Mouse (Mus musculus): ENCODE measurements around the gene Klk1b4. TPM values are rescaled to one million over a fixed set of nuclear protein-coding genes. Genes with fewer than 3 reads are reported as not detected.
"Not testable (repeated sequence)": the region's sequence is repeated elsewhere in the genome, so short reads cannot be mapped to it uniquely, and the experiment has no call there.

Gene Klk1b4
- not detected in 2 replicates for polyA plus RNA-seq (2015; fragmentation: Nextera tagmentation; extraction: Ambion mirVana)

GRCm38 (mm10) chr7:44207135-44207534 is at the start of gene Klk1b4:
TSS of gene Klk1b4 (plus strand) at chr7:44207435.
- H3K9ac ChIP-seq; H3K4me2 ChIP-seq; H3K36me3 ChIP-seq; H3K27me3 ChIP-seq; H3K27ac ChIP-seq (replicated peaks); H3K9me3 ChIP-seq; H3K4me3 ChIP-seq; ATAC-seq (ENCODE audit: low read depth); H3K4me1 ChIP-seq (replicated peaks): not testable (repeated sequence)
- 49% methylated on average over 3 of the region's 3 CpGs for WGBS

GRCm38 (mm10) chr7:44179299-44180045 is 27.8 kb upstream of the Klk1b4 start:
- H3K27ac ChIP-seq (replicated peaks): no peak overlapping the region
- no peaks in the 10 kb centered on the region for H3K4me1 ChIP-seq (replicated peaks)
- no peak overlapping the region for H3K4me3 ChIP-seq
- ATAC-seq (ENCODE audit: low read depth): no peak
- H3K27me3 ChIP-seq: no peaks in the 10 kb centered on the region
- H3K36me3 ChIP-seq: no peaks in the 10 kb centered on the region
- no peak overlapping the region for H3K9ac ChIP-seq
- WGBS: 55% methylated on average over 9 of the region's 9 CpGs
- no peak overlapping the region for H3K4me2 ChIP-seq
- no peaks in the 10 kb centered on the region for H3K9me3 ChIP-seq

- not testable (repeated sequence) for H3K27ac ChIP-seq (replicated peaks); ATAC-seq (ENCODE audit: low read depth); H3K9ac ChIP-seq; H3K27me3 ChIP-seq; H3K4me1 ChIP-seq (replicated peaks); H3K9me3 ChIP-seq; H3K36me3 ChIP-seq; H3K4me3 ChIP-seq; H3K4me2 ChIP-seq
- 65% methylated on average over 8 of the region's 8 CpGs for WGBS
Measured at GRCm38 (mm10) chr7:44186516-44186915, 20.7 kb upstream of the Klk1b4 start.

GRCm38 (mm10) chr7:44187936-44188335 is 19.3 kb upstream of the Klk1b4 start, which contains the start of gene Klk1b24:
TSS of gene Klk1b24 (plus strand) at chr7:44188236.
- H3K9me3 ChIP-seq; H3K4me1 ChIP-seq (replicated peaks); ATAC-seq (ENCODE audit: low read depth); H3K4me2 ChIP-seq; H3K36me3 ChIP-seq; H3K27ac ChIP-seq (replicated peaks); H3K27me3 ChIP-seq; H3K4me3 ChIP-seq; H3K9ac ChIP-seq: not testable (repeated sequence)

- H3K4me1 ChIP-seq (replicated peaks); H3K9me3 ChIP-seq; H3K36me3 ChIP-seq; H3K27me3 ChIP-seq; H3K9ac ChIP-seq; H3K27ac ChIP-seq (replicated peaks); ATAC-seq (ENCODE audit: low read depth); H3K4me2 ChIP-seq; H3K4me3 ChIP-seq: not testable (repeated sequence)
- 93% methylated on average over 1 of the region's 1 CpGs for WGBS
Measured at GRCm38 (mm10) chr7:44193466-44193865, 13.8 kb upstream of the Klk1b4 start.

GRCm38 (mm10) chr7:44197891-44198290 is 9.3 kb upstream of the Klk1b4 start, which contains the start of gene Klk1b3:
TSS of gene Klk1b3 (plus strand) at chr7:44198191.
- H3K27ac ChIP-seq (replicated peaks): no peak within 1 kb of the TSS
- H3K4me1 ChIP-seq (replicated peaks): no peaks in the 10 kb centered on the region
- H3K36me3 ChIP-seq: no peaks in the 10 kb centered on the region
- no peaks in the 10 kb centered on the region for H3K27me3 ChIP-seq
- no peak within 1 kb of the TSS for H3K4me3 ChIP-seq
- ATAC-seq (ENCODE audit: low read depth): no peak
- no peak within 1 kb of the TSS for H3K4me2 ChIP-seq
- whole genome bisulfite sequencing: 75% methylated on average over 3 of the region's 3 CpGs
- no peak within 1 kb of the TSS for H3K9ac ChIP-seq
- no peaks in the 10 kb centered on the region for H3K9me3 ChIP-seq

GRCm38 (mm10) chr7:44208307-44208706 is 1.1 kb downstream of the Klk1b4 start:
- Histone ChIP-seq H3K4me2 (no peak overlapping the region), H3K27me3 (no peaks in the 10 kb centered on the region), H3K27ac (replicated peaks) (no peak overlapping the region), H3K36me3 (no peaks in the 10 kb centered on the region), H3K4me1 (replicated peaks) (no peaks in the 10 kb centered on the region), H3K9ac (no peak overlapping the region), H3K9me3 (no peaks in the 10 kb centered on the region), H3K4me3 (no peak overlapping the region)
- 89% methylated on average over 3 of the region's 3 CpGs for WGBS
- no peak for ATAC-seq (ENCODE audit: low read depth)

- Histone ChIP-seq H3K27ac (replicated peaks) (no peak within 1 kb of the TSS), H3K9me3 (no peaks in the 10 kb centered on the region), H3K9ac (no peak within 1 kb of the TSS), H3K4me3 (no peak within 1 kb of the TSS), H3K36me3 (no peaks in the 10 kb centered on the region), H3K27me3 (no peaks in the 10 kb centered on the region), H3K4me2 (no peak within 1 kb of the TSS), H3K4me1 (replicated peaks) (no peaks in the 10 kb centered on the region)
- WGBS: 73% methylated on average over 1 of the region's 1 CpGs
- no peak for ATAC-seq (ENCODE audit: low read depth)
Measured at GRCm38 (mm10) chr7:44215645-44216044, 8.4 kb downstream of the Klk1b4 start, which contains the start of gene Klk1b5. TSS of gene Klk1b5 (plus strand) at chr7:44215945.

GRCm38 (mm10) chr7:44221601-44222000 is 14.4 kb downstream of the Klk1b4 start:
- H3K4me3 ChIP-seq; H3K4me1 ChIP-seq (replicated peaks); H3K9me3 ChIP-seq; H3K27ac ChIP-seq (replicated peaks); H3K9ac ChIP-seq; ATAC-seq (ENCODE audit: low read depth); H3K36me3 ChIP-seq; H3K4me2 ChIP-seq; H3K27me3 ChIP-seq: not testable (repeated sequence)
- 77% methylated on average over 10 of the region's 10 CpGs for WGBS

GRCm38 (mm10) chr7:44222335-44222734 is 15.1 kb downstream of the Klk1b4 start:
- H3K4me2 ChIP-seq; H3K27ac ChIP-seq (replicated peaks); H3K27me3 ChIP-seq; H3K4me1 ChIP-seq (replicated peaks); H3K36me3 ChIP-seq; H3K4me3 ChIP-seq; H3K9ac ChIP-seq; H3K9me3 ChIP-seq; ATAC-seq (ENCODE audit: low read depth): not testable (repeated sequence)
- whole genome bisulfite sequencing: 79% methylated on average over 6 of the region's 6 CpGs

- Histone ChIP-seq H3K9ac (no peak within 1 kb of the TSS), H3K27me3 (no peaks in the 10 kb centered on the region), H3K4me2 (no peak within 1 kb of the TSS), H3K9me3 (no peaks in the 10 kb centered on the region), H3K4me3 (no peak within 1 kb of the TSS), H3K27ac (replicated peaks) (no peak within 1 kb of the TSS), H3K4me1 (replicated peaks) (no peaks in the 10 kb centered on the region), H3K36me3 (no peaks in the 10 kb centered on the region)
- no peak for ATAC-seq (ENCODE audit: low read depth)
- WGBS: 73% methylated on average over 1 of the region's 1 CpGs
Measured at GRCm38 (mm10) chr7:44225076-44225475, 17.8 kb downstream of the Klk1b4 start, which contains the start of gene Klk1. TSS of gene Klk1 (plus strand) at chr7:44225360.

- WGBS: 82% methylated on average over 3 of the region's 3 CpGs
- Histone ChIP-seq H3K36me3 (no peaks in the 10 kb centered on the region), H3K4me1 (replicated peaks) (no peaks in the 10 kb centered on the region), H3K9me3 (no peaks in the 10 kb centered on the region), H3K9ac (no peak within 1 kb of the TSS), H3K27ac (replicated peaks) (no peak within 1 kb of the TSS), H3K27me3 (no peaks in the 10 kb centered on the region), H3K4me2 (no peak within 1 kb of the TSS), H3K4me3 (no peak within 1 kb of the TSS)
- no peak for ATAC-seq (ENCODE audit: low read depth)
Measured at GRCm38 (mm10) chr7:44235909-44236308, 28.7 kb downstream of the Klk1b4 start, which contains the start of gene Gm36864. TSS of gene Gm36864 (plus strand) at chr7:44236177.

GRCm38 (mm10) chr7:44239913-44240312 is 32.7 kb downstream of the Klk1b4 start:
- no peaks in the 10 kb centered on the region for H3K27me3 ChIP-seq
- H3K9me3 ChIP-seq: no peaks in the 10 kb centered on the region
- no peak overlapping the region for H3K4me3 ChIP-seq
- H3K27ac ChIP-seq (replicated peaks): no peak overlapping the region
- no peak overlapping the region for H3K9ac ChIP-seq
- ATAC-seq (ENCODE audit: low read depth): no peak
- H3K4me1 ChIP-seq (replicated peaks): no peaks in the 10 kb centered on the region
- H3K36me3 ChIP-seq: no peaks in the 10 kb centered on the region
- WGBS: 70% methylated on average over 2 of the region's 2 CpGs
- H3K4me2 ChIP-seq: no peak overlapping the region

Data from neural tube, embryonic 13.5 days (tissue).